ENCODE assay signal across 8 mouse cellular contexts in genomic region chr7:143544368-143544767, GRCm38 (mm10). TPM values are rescaled to one million over a fixed set of nuclear protein-coding genes. Genes with fewer than 3 reads are reported as not detected.
DNase-seq lines count a peak whose midpoint lies in the region; ATAC-seq and TF ChIP-seq lines count a peak whose summit lies in the region.
"Had no signal": no experiment of that assay in that cellular context is flagged by ENCODE, and none has a peak within 500 bp of the region (broad histone marks: within the 10 kb centered on the region; RNA-seq: fewer than 3 reads in every experiment).

No protein-coding gene starts in this region.

- H3K4me2 ChIP-seq in kidney, embryonic 16.5 days (replicated peaks; ENCODE audit: low read depth, low read length), result no peak overlapping the region
- H3K4me2 ChIP-seq: limb, embryonic 13.5 days had no signal

- H3K4me3 ChIP-seq in kidney, adult 2 months (ENCODE audit: insufficient read depth, low read depth, low read length), result no peak overlapping the region
- no peak overlapping the region for H3K4me3 ChIP-seq in kidney, embryonic 16.5 days (ENCODE audit: low read length)
- H3K4me3 ChIP-seq: limb, embryonic 13.5 days had no signal

- H3K4me1 ChIP-seq in kidney, adult 2 months (ENCODE audit: control insufficient read depth, insufficient read depth, low read length), result peaks cover 7% of the 10 kb centered on the region
- peaks cover 30% of the 10 kb centered on the region for H3K4me1 ChIP-seq in kidney, embryonic 16.5 days (ENCODE audit: insufficient read depth, low read length)

- peak; percentile 46 for TF ChIP-seq CTCF in kidney, adult 2 months (conservative IDR thresholded peaks at IDR 0.05; ENCODE audit: insufficient read depth, insufficient read length, low read depth, low read length)

- no peaks in the 10 kb centered on the region for H3K27me3 ChIP-seq in kidney, adult 2 months (replicated peaks; ENCODE audit: control insufficient read depth, insufficient read depth, low read length)
- no peaks in the 10 kb centered on the region for H3K27me3 ChIP-seq in kidney, embryonic 16.5 days (ENCODE audit: insufficient read depth, low read length)
- H3K27me3 ChIP-seq: limb, embryonic 13.5 days had no signal

- H3K9me3 ChIP-seq in kidney, embryonic 16.5 days (ENCODE audit: low read length), result no peaks in the 10 kb centered on the region
- H3K9me3 ChIP-seq: limb, embryonic 13.5 days had no signal

- ATAC-seq in kidney, embryonic 16.5 days (ENCODE audit: low FRiP score, low TSS enrichment), result no peak

- peak; percentile 22 for DNase-seq in kidney, adult 2 months
- peak; percentile 79 to 82 for DNase-seq in B cell, adult 2 months
- DNase-seq in ES-CJ7 (ENCODE audit: low read depth, low spot score), result peak; percentile 58
- peak; percentile 18 for DNase-seq in kidney, postnatal 14 days
- peak; percentile 55 to 79 for DNase-seq in spleen, postnatal 4 days (ENCODE audit: low spot score in 2 of 2)
- no peak for DNase-seq in layer of hippocampus, postnatal 14 days (ENCODE audit: low spot score in 2 of 2)

- no peak for TF ChIP-seq POLR2A in kidney, adult 2 months (IDR thresholded peaks at IDR 0.05; ENCODE audit: low read depth, low read length)

- H3K9ac ChIP-seq in kidney, embryonic 16.5 days (replicated peaks; ENCODE audit: low read length), result no peak overlapping the region
- H3K9ac ChIP-seq: limb, embryonic 13.5 days had no signal

- no peak overlapping the region for H3K27ac ChIP-seq in kidney, adult 2 months (ENCODE audit: insufficient read depth, low read depth, low read length)
- no peak overlapping the region for H3K27ac ChIP-seq in kidney, embryonic 16.5 days (ENCODE audit: low read length)
- H3K27ac ChIP-seq: limb, embryonic 13.5 days had no signal

- no peaks in the 10 kb centered on the region for H3K36me3 ChIP-seq in kidney, adult 2 months (ENCODE audit: control insufficient read depth, insufficient read depth, low read length)
- peaks cover 5% of the 10 kb centered on the region; the same call in 1 of the 2 replicates for H3K36me3 ChIP-seq in kidney, embryonic 16.5 days (ENCODE audit: insufficient read depth, low read length)

- WGBS in kidney, adult 2 months, result 94% methylated on average over 2 of the region's 2 CpGs
- WGBS in kidney, embryonic 16.5 days, result 92% methylated on average over 2 of the region's 2 CpGs

RNA-seq across cellular contexts. Expression of gene Nap1l4, which starts 4.5 kb away (rescaled TPM):
- 60.2 and 68.7 TPM in 2 replicates for polyA plus RNA-seq in kidney, adult 2 months (2012; rRNA removed)
- polyA plus RNA-seq in kidney, embryonic 16.5 days (2015; fragmentation: Nextera tagmentation; extraction: Ambion mirVana), result 291 and 292 TPM in 2 replicates
- 100 to 1,000 TPM; 130 to 138 TPM for total RNA-seq in layer of hippocampus, postnatal 14 days (2021)

RNA-seq across cellular contexts. Expression of gene Phlda2, which starts 41.4 kb away (rescaled TPM):
- polyA plus RNA-seq in kidney, adult 2 months (2012; rRNA removed), result 46.6 and 50.2 TPM in 2 replicates
- 9.1 and 10.4 TPM in 2 replicates for polyA plus RNA-seq in kidney, embryonic 16.5 days (2015; fragmentation: Nextera tagmentation; extraction: Ambion mirVana)
- total RNA-seq in layer of hippocampus, postnatal 14 days (2021), result not detected

RNA-seq across cellular contexts. Expression of gene Cars, which starts 55.5 kb away (rescaled TPM):
- polyA plus RNA-seq in kidney, adult 2 months (2012; rRNA removed), result 8.9 and 9.6 TPM in 2 replicates
- 72.3 and 74.2 TPM in 2 replicates for polyA plus RNA-seq in kidney, embryonic 16.5 days (2015; fragmentation: Nextera tagmentation; extraction: Ambion mirVana)
- total RNA-seq in layer of hippocampus, postnatal 14 days (2021), result 10 to 100 TPM; 53.8 to 62.8 TPM

Comparison
In these comparisons a context has a peak if more than half of its experiments do, and no peak if none do; other contexts are left out.
1. DNase-seq: peak in kidney, adult 2 months (single experiment), B cell, adult 2 months (2 of 2), ES-CJ7 (single experiment), kidney, postnatal 14 days (single experiment) and spleen, postnatal 4 days (2 of 2); none in layer of hippocampus, postnatal 14 days (0 of 2).